Mouse (Mus musculus): ENCODE data around the gene Ppp6r3. TPM values are rescaled to one million over a fixed set of nuclear protein-coding genes. Genes with fewer than 3 reads are reported as not detected.

The Ppp6r3 gene
- total RNA-seq, 2 experiments from 2014 or later: 73.8 to 81.5 TPM

GRCm38 (mm10) chr19:3577265-3577910, 1.8 kb upstream of the Ppp6r3 start:
- intact Hi-C loops (cut with DNase I): loop anchor here (5.0 kb wide), 1 partner anchor 190 kb away; the partner anchor contains the start of gene Tesmin
- no peak for DNase-seq (ENCODE audit: low spot score in 2 of 2)

GRCm38 (mm10) chr19:3576451-3577264, 1.1 kb upstream of the Ppp6r3 start:
- DNase-seq (ENCODE audit: low spot score in 2 of 2): no peak
- intact Hi-C loops (cut with DNase I): loop anchor here (5.0 kb wide), 1 partner anchor 189 kb away; the partner anchor contains the start of gene Tesmin

- no peak for DNase-seq (ENCODE audit: low spot score in 2 of 2)
- intact Hi-C loops (cut with DNase I): loop anchor here (5.0 kb wide), 1 partner anchor 188 kb away; the partner anchor contains the start of gene Tesmin
Observed at GRCm38 (mm10) chr19:3575276-3575631, 295 bp downstream of the Ppp6r3 start.

GRCm38 (mm10) chr19:3574593-3575094, 905 bp downstream of the Ppp6r3 start:
- DNase-seq (ENCODE audit: low spot score in 2 of 2): no peak
- intact Hi-C loops (cut with DNase I): loop anchor here (5.0 kb wide), 1 partner anchor 187 kb away; the partner anchor contains the start of gene Tesmin

GRCm38 (mm10) chr19:3564309-3564708, 11.2 kb downstream of the Ppp6r3 start:
- DNase-seq (ENCODE audit: low spot score in 2 of 2): no peak
- intact Hi-C loops (cut with DNase I): no loop called here

GRCm38 (mm10) chr19:3562752-3563151, 12.8 kb downstream of the Ppp6r3 start:
- DNase-seq (ENCODE audit: low spot score in 2 of 2): no peak
- intact Hi-C loops (cut with DNase I): no loop called here

GRCm38 (mm10) chr19:3562298-3562697, 13.3 kb downstream of the Ppp6r3 start:
- intact Hi-C loops (cut with DNase I): no loop called here
- DNase-seq (ENCODE audit: low spot score in 2 of 2): no peak

GRCm38 (mm10) chr19:3556169-3556827, 19.3 kb downstream of the Ppp6r3 start:
- intact Hi-C loops (cut with DNase I): no loop called here
- DNase-seq (ENCODE audit: low spot score in 2 of 2): no peak

GRCm38 (mm10) chr19:3554785-3555184, 20.8 kb downstream of the Ppp6r3 start:
- DNase-seq (ENCODE audit: low spot score in 2 of 2): no peak
- intact Hi-C loops (cut with DNase I): no loop called here

GRCm38 (mm10) chr19:3551573-3552159, 23.9 kb downstream of the Ppp6r3 start:
- intact Hi-C loops (cut with DNase I): no loop called here
- DNase-seq (ENCODE audit: low spot score in 2 of 2): no peak

- intact Hi-C loops (cut with DNase I): no loop called here
- DNase-seq (ENCODE audit: low spot score in 2 of 2): no peak
Observed at GRCm38 (mm10) chr19:3550101-3550500, 25.4 kb downstream of the Ppp6r3 start.

- no peak for DNase-seq (ENCODE audit: low spot score in 2 of 2)
- intact Hi-C loops (cut with DNase I): no loop called here
Observed at GRCm38 (mm10) chr19:3549263-3549662, 26.3 kb downstream of the Ppp6r3 start.

- DNase-seq (ENCODE audit: low spot score in 2 of 2): no peak
- intact Hi-C loops (cut with DNase I): no loop called here
Observed at GRCm38 (mm10) chr19:3548311-3548710, 27.2 kb downstream of the Ppp6r3 start.

- intact Hi-C loops (cut with DNase I): no loop called here
Observed at GRCm38 (mm10) chr19:3544995-3545394, 30.6 kb downstream of the Ppp6r3 start.

GRCm38 (mm10) chr19:3542591-3542990, 33.0 kb downstream of the Ppp6r3 start:
- intact Hi-C loops (cut with DNase I): no loop called here
- DNase-seq (ENCODE audit: low spot score in 2 of 2): no peak

More at GRCm38 (mm10) chr19:3544995-3545394, 30.6 kb downstream of the Ppp6r3 start:
- no peak for DNase-seq (ENCODE audit: low spot score in 2 of 2)

- no peak for DNase-seq (ENCODE audit: low spot score in 2 of 2)
- intact Hi-C loops (cut with DNase I): no loop called here
Observed at GRCm38 (mm10) chr19:3540997-3541396, 34.6 kb downstream of the Ppp6r3 start.

GRCm38 (mm10) chr19:3540254-3540653, 35.3 kb downstream of the Ppp6r3 start:
- intact Hi-C loops (cut with DNase I): no loop called here
- no peak for DNase-seq (ENCODE audit: low spot score in 2 of 2)

- intact Hi-C loops (cut with DNase I): no loop called here
- no peak for DNase-seq (ENCODE audit: low spot score in 2 of 2)
Observed at GRCm38 (mm10) chr19:3539456-3539855, 36.1 kb downstream of the Ppp6r3 start.

GRCm38 (mm10) chr19:3537658-3538057, 37.9 kb downstream of the Ppp6r3 start:
- intact Hi-C loops (cut with DNase I): no loop called here
- DNase-seq (ENCODE audit: low spot score in 2 of 2): no peak

GRCm38 (mm10) chr19:3534945-3535344, 40.6 kb downstream of the Ppp6r3 start:
- intact Hi-C loops (cut with DNase I): no loop called here
- DNase-seq (ENCODE audit: low spot score in 2 of 2): no peak

Measured in left cerebral cortex, postnatal 36 days (tissue).